Mouse (Mus musculus) cerebellum, adult 9-11 months (tissue): ENCODE results near the gene Dusp6.
"Not testable (repeated sequence)": the region's sequence is repeated elsewhere in the genome, so short reads cannot be mapped to it uniquely, and the experiment has no call there.

ENCODE experiments used
- DNase-seq: peaks from one replicate; pipeline ENCODE4 v3.0.0; 2022

Gene Dusp6

GRCm38 (mm10) chr10:99262867-99263379 is at the start of gene Dusp6:
Gene Dusp6, plus strand, starts transcription at chr10:99263231.
- DNase-seq = peak; percentile 87

- DNase-seq = no peak
Measured at GRCm38 (mm10) chr10:99214421-99215299, 48.4 kb upstream of the Dusp6 start.

- DNase-seq = not testable (repeated sequence)
Measured at GRCm38 (mm10) chr10:99216570-99216969, 46.5 kb upstream of the Dusp6 start.

- no peak for DNase-seq
Measured at GRCm38 (mm10) chr10:99221540-99221939, 41.5 kb upstream of the Dusp6 start.

GRCm38 (mm10) chr10:99222726-99223125 is 40.3 kb upstream of the Dusp6 start:
- DNase-seq = no peak

GRCm38 (mm10) chr10:99224218-99224617 is 38.8 kb upstream of the Dusp6 start:
- DNase-seq = no peak

- no peak for DNase-seq
Measured at GRCm38 (mm10) chr10:99226782-99227181, 36.2 kb upstream of the Dusp6 start.

- no peak for DNase-seq
Measured at GRCm38 (mm10) chr10:99227968-99228864, 34.8 kb upstream of the Dusp6 start.

- DNase-seq = no peak
Measured at GRCm38 (mm10) chr10:99229031-99229684, 33.9 kb upstream of the Dusp6 start.

GRCm38 (mm10) chr10:99232518-99233227 is 30.4 kb upstream of the Dusp6 start:
- DNase-seq = no peak

- DNase-seq = no peak
Measured at GRCm38 (mm10) chr10:99234336-99234735, 28.7 kb upstream of the Dusp6 start.

GRCm38 (mm10) chr10:99235081-99235480 is 27.9 kb upstream of the Dusp6 start:
- DNase-seq = no peak

- DNase-seq = no peak
Measured at GRCm38 (mm10) chr10:99237205-99237832, 25.7 kb upstream of the Dusp6 start.

GRCm38 (mm10) chr10:99238537-99238936 is 24.5 kb upstream of the Dusp6 start:
- no peak for DNase-seq

- DNase-seq = no peak
Measured at GRCm38 (mm10) chr10:99241284-99241828, 21.7 kb upstream of the Dusp6 start.

- no peak for DNase-seq
Measured at GRCm38 (mm10) chr10:99241829-99242711, 21.0 kb upstream of the Dusp6 start.

GRCm38 (mm10) chr10:99242721-99243120 is 20.3 kb upstream of the Dusp6 start:
- no peak for DNase-seq

GRCm38 (mm10) chr10:99243907-99244489 is 19.0 kb upstream of the Dusp6 start:
- no peak for DNase-seq

GRCm38 (mm10) chr10:99244655-99245260 is 18.3 kb upstream of the Dusp6 start:
- no peak for DNase-seq
